Mouse (Mus musculus): Measurements from ENCODE around the gene Adamts18. TPM values are rescaled to one million over a fixed set of nuclear protein-coding genes. Genes with fewer than 3 reads are reported as not detected.

The Adamts18 gene
- polyA plus RNA-seq, 1 experiment from 2014 or later, result 2.8 TPM

- no peak overlapping the region for H3K4me2 ChIP-seq
- no peak overlapping the region for H3K4me3 ChIP-seq
- no peak overlapping the region for H3K27ac ChIP-seq (replicated peaks)
- H3K36me3 ChIP-seq, result no peaks in the 10 kb centered on the region
- no peak overlapping the region for H3K9ac ChIP-seq
- WGBS, result 64% methylated on average over 11 of the region's 11 CpGs
- H3K4me1 ChIP-seq (replicated peaks), result no peaks in the 10 kb centered on the region
- H3K9me3 ChIP-seq, result no peaks in the 10 kb centered on the region
- no peaks in the 10 kb centered on the region for H3K27me3 ChIP-seq
- ATAC-seq (ENCODE audit: low FRiP score, low read depth), result peak; percentile 63
Measured at GRCm38 (mm10) chr8:113672599-113673255, 175.8 kb downstream of the Adamts18 start.

- 90% methylated on average over 10 of the region's 10 CpGs for WGBS
- Histone ChIP-seq H3K4me2 (no peak overlapping the region), H3K9ac (no peak overlapping the region), H3K36me3 (no peaks in the 10 kb centered on the region), H3K4me3 (no peak overlapping the region), H3K4me1 (replicated peaks) (no peaks in the 10 kb centered on the region), H3K27ac (replicated peaks) (no peak overlapping the region), H3K9me3 (no peaks in the 10 kb centered on the region), H3K27me3 (no peaks in the 10 kb centered on the region)
- no peak for ATAC-seq (ENCODE audit: low FRiP score, low read depth)
Measured at GRCm38 (mm10) chr8:113669924-113670323, 178.6 kb downstream of the Adamts18 start.

- H3K4me2 ChIP-seq, result no peak overlapping the region
- no peaks in the 10 kb centered on the region for H3K36me3 ChIP-seq
- no peaks in the 10 kb centered on the region for H3K4me1 ChIP-seq (replicated peaks)
- ATAC-seq (ENCODE audit: low FRiP score, low read depth), result no peak
- WGBS, result 72% methylated on average over 16 of the region's 16 CpGs
- no peaks in the 10 kb centered on the region for H3K9me3 ChIP-seq
- H3K9ac ChIP-seq, result no peak overlapping the region
- no peaks in the 10 kb centered on the region for H3K27me3 ChIP-seq
- H3K27ac ChIP-seq (replicated peaks), result no peak overlapping the region
- no peak overlapping the region for H3K4me3 ChIP-seq
Measured at GRCm38 (mm10) chr8:113666714-113667432, 181.7 kb downstream of the Adamts18 start.

GRCm38 (mm10) chr8:113665951-113666350 lies 182.6 kb downstream of the Adamts18 start:
- Histone ChIP-seq H3K9me3 (no peaks in the 10 kb centered on the region), H3K36me3 (no peaks in the 10 kb centered on the region), H3K4me2 (no peak overlapping the region), H3K4me3 (no peak overlapping the region), H3K27me3 (no peaks in the 10 kb centered on the region), H3K9ac (no peak overlapping the region), H3K27ac (replicated peaks) (no peak overlapping the region), H3K4me1 (replicated peaks) (no peaks in the 10 kb centered on the region)
- ATAC-seq (ENCODE audit: low FRiP score, low read depth), result no peak
- 73% methylated on average over 8 of the region's 8 CpGs for WGBS

- Histone ChIP-seq H3K4me3 (no peak overlapping the region), H3K4me2 (no peak overlapping the region), H3K9ac (no peak overlapping the region), H3K27me3 (no peaks in the 10 kb centered on the region), H3K4me1 (replicated peaks) (no peaks in the 10 kb centered on the region), H3K9me3 (no peaks in the 10 kb centered on the region), H3K36me3 (no peaks in the 10 kb centered on the region), H3K27ac (replicated peaks) (no peak overlapping the region)
- WGBS, result 47% methylated on average over 4 of the region's 4 CpGs
- ATAC-seq (ENCODE audit: low FRiP score, low read depth), result peak; percentile 19; the same call in 1 of the 2 replicates
Measured at GRCm38 (mm10) chr8:113665036-113665435, 183.5 kb downstream of the Adamts18 start.

- Histone ChIP-seq H3K9me3 (no peaks in the 10 kb centered on the region), H3K9ac (no peak overlapping the region), H3K4me1 (replicated peaks) (no peaks in the 10 kb centered on the region), H3K27ac (replicated peaks) (no peak overlapping the region), H3K4me2 (no peak overlapping the region), H3K27me3 (no peaks in the 10 kb centered on the region), H3K36me3 (no peaks in the 10 kb centered on the region), H3K4me3 (no peak overlapping the region)
- WGBS, result 3% methylated on average over 2 of the region's 2 CpGs
- peak; percentile 93 for ATAC-seq (ENCODE audit: low FRiP score, low read depth)
Measured at GRCm38 (mm10) chr8:113664544-113664943, 184.0 kb downstream of the Adamts18 start.

GRCm38 (mm10) chr8:113660128-113660527 lies 188.4 kb downstream of the Adamts18 start:
- no peak overlapping the region for H3K4me2 ChIP-seq
- H3K9me3 ChIP-seq, result no peaks in the 10 kb centered on the region
- ATAC-seq (ENCODE audit: low FRiP score, low read depth), result no peak
- H3K9ac ChIP-seq, result no peak overlapping the region
- H3K36me3 ChIP-seq, result no peaks in the 10 kb centered on the region
- no peaks in the 10 kb centered on the region for H3K4me1 ChIP-seq (replicated peaks)
- 93% methylated on average over 1 of the region's 1 CpGs for WGBS
- no peaks in the 10 kb centered on the region for H3K27me3 ChIP-seq
- H3K4me3 ChIP-seq, result no peak overlapping the region
- H3K27ac ChIP-seq (replicated peaks), result no peak overlapping the region

GRCm38 (mm10) chr8:113656681-113657298 lies 191.7 kb downstream of the Adamts18 start:
- ATAC-seq (ENCODE audit: low FRiP score, low read depth), result no peak
- no peak overlapping the region for H3K4me2 ChIP-seq
- no peaks in the 10 kb centered on the region for H3K9me3 ChIP-seq
- H3K9ac ChIP-seq, result no peak overlapping the region
- no peak overlapping the region for H3K4me3 ChIP-seq
- no peaks in the 10 kb centered on the region for H3K36me3 ChIP-seq
- no peaks in the 10 kb centered on the region for H3K4me1 ChIP-seq (replicated peaks)
- 75% methylated on average over 11 of the region's 11 CpGs for WGBS
- no peak overlapping the region for H3K27ac ChIP-seq (replicated peaks)
- no peaks in the 10 kb centered on the region for H3K27me3 ChIP-seq

- Histone ChIP-seq H3K4me2 (no peak overlapping the region), H3K4me1 (replicated peaks) (no peaks in the 10 kb centered on the region), H3K36me3 (no peaks in the 10 kb centered on the region), H3K27ac (replicated peaks) (no peak overlapping the region), H3K9me3 (no peaks in the 10 kb centered on the region), H3K4me3 (no peak overlapping the region), H3K9ac (no peak overlapping the region), H3K27me3 (no peaks in the 10 kb centered on the region)
- no peak for ATAC-seq (ENCODE audit: low FRiP score, low read depth)
- WGBS, result 93% methylated on average over 5 of the region's 5 CpGs
Measured at GRCm38 (mm10) chr8:113656154-113656553, 192.4 kb downstream of the Adamts18 start.

- H3K4me1 ChIP-seq (replicated peaks), result no peaks in the 10 kb centered on the region
- H3K27ac ChIP-seq (replicated peaks), result no peak overlapping the region
- 58% methylated on average over 4 of the region's 4 CpGs for WGBS
- no peak overlapping the region for H3K4me3 ChIP-seq
- no peak for ATAC-seq (ENCODE audit: low FRiP score, low read depth)
- no peaks in the 10 kb centered on the region for H3K9me3 ChIP-seq
- H3K36me3 ChIP-seq, result no peaks in the 10 kb centered on the region
- H3K27me3 ChIP-seq, result no peaks in the 10 kb centered on the region
- H3K4me2 ChIP-seq, result no peak overlapping the region
- H3K9ac ChIP-seq, result no peak overlapping the region
Measured at GRCm38 (mm10) chr8:113653151-113653550, 195.4 kb downstream of the Adamts18 start.

GRCm38 (mm10) chr8:113652450-113652849 lies 196.1 kb downstream of the Adamts18 start:
- ATAC-seq (ENCODE audit: low FRiP score, low read depth), result no peak
- Histone ChIP-seq H3K27ac (replicated peaks) (no peak overlapping the region), H3K4me3 (no peak overlapping the region), H3K4me1 (replicated peaks) (no peaks in the 10 kb centered on the region), H3K36me3 (no peaks in the 10 kb centered on the region), H3K9ac (no peak overlapping the region), H3K27me3 (no peaks in the 10 kb centered on the region), H3K4me2 (no peak overlapping the region), H3K9me3 (no peaks in the 10 kb centered on the region)
- WGBS, result 86% methylated on average over 12 of the region's 12 CpGs

Measured in hindbrain, embryonic 15.5 days (tissue).